Mouse (Mus musculus) stomach, embryonic 16.5 days (tissue): Measurements from ENCODE around the gene Apol7e. TPM values are rescaled to one million over a fixed set of nuclear protein-coding genes. Genes with fewer than 3 reads are reported as not detected.
"Not testable (repeated sequence)": the region's sequence is repeated elsewhere in the genome, so short reads cannot be mapped to it uniquely, and the experiment has no call there.

Source experiments
- ATAC-seq: fragments of 200-750 bp; cut with Nextera tagmentation; 2 replicates; pipeline ENCODE4 v1.8.0; 2017; ENCODE audit warnings: moderate number of reproducible peaks, moderate TSS enrichment; ENCODE audit not compliant: insufficient read depth, low FRiP score
- H3K27ac ChIP-seq: fragments of 300-500 bp; sonication (generic); 2 replicates; pipeline ENCODE4 v1.5.1; 2014; ENCODE audit warnings: low read length
- H3K27me3 ChIP-seq: fragments of 300-500 bp; sonication (generic); 2 replicates; pipeline ENCODE4 v1.6.1; 2014; ENCODE audit warnings: low read length, control low read depth, mixed read lengths; ENCODE audit not compliant: control insufficient read depth, insufficient read depth
- H3K36me3 ChIP-seq: fragments of 300-500 bp; sonication (generic); 2 replicates; pipeline ENCODE4 v1.6.1; 2014; ENCODE audit warnings: low read length; ENCODE audit not compliant: control insufficient read depth, insufficient read depth
- H3K4me1 ChIP-seq: fragments of 300-500 bp; sonication (generic); 2 replicates; pipeline ENCODE4 v1.6.1; 2014; ENCODE audit warnings: low read length, control low read depth, mixed read lengths; ENCODE audit not compliant: control insufficient read depth, insufficient read depth
- H3K4me2 ChIP-seq: fragments of 300-500 bp; sonication (generic); 2 replicates; pipeline ENCODE4 v1.6.1; 2014; ENCODE audit warnings: low read depth, low read length, mixed read lengths
- H3K4me3 ChIP-seq: fragments of 300-500 bp; sonication (generic); replicated peaks from 2 replicates; pipeline ENCODE4 v1.5.1; 2014; ENCODE audit warnings: mild to moderate bottlenecking, low read length
- H3K9ac ChIP-seq: fragments of 300-500 bp; sonication (generic); 2 replicates; pipeline ENCODE4 v1.6.1; 2014; ENCODE audit warnings: low read length
- H3K9me3 ChIP-seq: fragments of 300-500 bp; sonication (generic); replicated peaks from 2 replicates; pipeline ENCODE4 v1.6.1; 2016; ENCODE audit warnings: low read length, control low read depth; ENCODE audit not compliant: control insufficient read depth
- WGBS: fragments of 180-500 bp; shearing (Covaris S2); extraction: QIAGEN DNeasy Blood & Tissue Kit; methylation state at CpG from one replicate; pipeline ENCODE4 v1.1.7; 2014; 5-methylcytosine and 5-hydroxymethylcytosine counted together
- polyA plus RNA-seq: library from polyadenylated mRNA; unstranded; fragments of >200 nt; fragmentation: Nextera tagmentation; extraction: Ambion mirVana; gene quantifications from 2 replicates; pipeline ENCODE4 v1.2.1, GENCODE M21; 2015

The Apol7e gene
- polyA plus RNA-seq: 0.17 and 0.35 TPM in 2 replicates

GRCm38 (mm10) chr15:77698656-77699055 lies at the start of gene Apol7e:
Apol7e (plus strand) TSS chr15:77698857.
- not testable (repeated sequence) for H3K4me1 ChIP-seq, H3K27ac ChIP-seq, ATAC-seq, H3K9ac ChIP-seq, H3K4me3 ChIP-seq, H3K36me3 ChIP-seq, H3K27me3 ChIP-seq, H3K9me3 ChIP-seq, H3K4me2 ChIP-seq
- WGBS: 82% methylated on average over 4 of the region's 4 CpGs

- not testable (repeated sequence) for H3K9me3 ChIP-seq, H3K4me3 ChIP-seq, H3K4me1 ChIP-seq, ATAC-seq, H3K36me3 ChIP-seq, H3K27ac ChIP-seq, H3K9ac ChIP-seq, H3K4me2 ChIP-seq, H3K27me3 ChIP-seq
These were observed 47.5 kb upstream of the Apol7e start for GRCm38 (mm10) chr15:77651143-77651542.

- not testable (repeated sequence) for H3K36me3 ChIP-seq, H3K9me3 ChIP-seq, H3K27me3 ChIP-seq, H3K4me1 ChIP-seq, H3K9ac ChIP-seq, H3K4me2 ChIP-seq, ATAC-seq, H3K4me3 ChIP-seq, H3K27ac ChIP-seq
- 65% methylated on average over 1 of the region's 1 CpGs for WGBS
These were observed 38.9 kb upstream of the Apol7e start for GRCm38 (mm10) chr15:77659773-77660172.

- H3K27ac ChIP-seq, H3K9ac ChIP-seq, ATAC-seq, H3K4me2 ChIP-seq, H3K4me1 ChIP-seq, H3K9me3 ChIP-seq, H3K36me3 ChIP-seq, H3K4me3 ChIP-seq, H3K27me3 ChIP-seq: not testable (repeated sequence)
- 75% methylated on average over 2 of the region's 2 CpGs for WGBS
These were observed 36.8 kb upstream of the Apol7e start for GRCm38 (mm10) chr15:77661841-77662240.

GRCm38 (mm10) chr15:77674081-77674480 lies 24.6 kb upstream of the Apol7e start:
- not testable (repeated sequence) for H3K4me1 ChIP-seq, H3K9me3 ChIP-seq, H3K36me3 ChIP-seq, H3K9ac ChIP-seq, H3K27ac ChIP-seq, H3K4me2 ChIP-seq, H3K27me3 ChIP-seq, ATAC-seq, H3K4me3 ChIP-seq
- 71% methylated on average over 1 of the region's 1 CpGs for WGBS

- H3K4me2 ChIP-seq: not testable (repeated sequence)
These were observed 14.7 kb upstream of the Apol7e start for GRCm38 (mm10) chr15:77683944-77684343.

GRCm38 (mm10) chr15:77691532-77692311 lies 6.9 kb upstream of the Apol7e start:
- H3K4me2 ChIP-seq: peak overlapping the region; percentile 49
- H3K27me3 ChIP-seq, ATAC-seq, H3K9me3 ChIP-seq, H3K4me1 ChIP-seq, H3K36me3 ChIP-seq, H3K27ac ChIP-seq: not testable (repeated sequence)
- 9% methylated on average over 19 of the region's 20 CpGs for WGBS
- peak overlapping the region; percentile 35 for H3K4me3 ChIP-seq
- H3K9ac ChIP-seq: peak overlapping the region; percentile 30

More at GRCm38 (mm10) chr15:77683944-77684343, 14.7 kb upstream of the Apol7e start:
- ATAC-seq, H3K36me3 ChIP-seq, H3K27ac ChIP-seq, H3K4me3 ChIP-seq, H3K27me3 ChIP-seq, H3K4me1 ChIP-seq, H3K9me3 ChIP-seq, H3K9ac ChIP-seq: not testable (repeated sequence)
- 9% methylated on average over 8 of the region's 11 CpGs for WGBS

GRCm38 (mm10) chr15:77694687-77695295 lies 3.9 kb upstream of the Apol7e start:
- H3K27me3 ChIP-seq, H3K4me2 ChIP-seq, ATAC-seq, H3K27ac ChIP-seq, H3K36me3 ChIP-seq, H3K4me1 ChIP-seq, H3K9me3 ChIP-seq, H3K4me3 ChIP-seq, H3K9ac ChIP-seq: not testable (repeated sequence)
- WGBS: 34% methylated on average over 11 of the region's 15 CpGs

GRCm38 (mm10) chr15:77705306-77705705 lies 6.6 kb downstream of the Apol7e start:
- not testable (repeated sequence) for H3K4me1 ChIP-seq, H3K36me3 ChIP-seq, H3K27ac ChIP-seq, H3K4me2 ChIP-seq, H3K9ac ChIP-seq, H3K27me3 ChIP-seq, H3K4me3 ChIP-seq, H3K9me3 ChIP-seq, ATAC-seq
- WGBS: 76% methylated on average over 3 of the region's 3 CpGs
